Mouse (Mus musculus): ENCODE measurements around the gene Slc17a4. TPM values are rescaled to one million over a fixed set of nuclear protein-coding genes. Genes with fewer than 3 reads are reported as not detected.

The Slc17a4 gene
- 8.6 and 29.0 TPM in 2 replicates for polyA plus RNA-seq (2012; rRNA removed; ENCODE audit: low replicate concordance)

DNA sequence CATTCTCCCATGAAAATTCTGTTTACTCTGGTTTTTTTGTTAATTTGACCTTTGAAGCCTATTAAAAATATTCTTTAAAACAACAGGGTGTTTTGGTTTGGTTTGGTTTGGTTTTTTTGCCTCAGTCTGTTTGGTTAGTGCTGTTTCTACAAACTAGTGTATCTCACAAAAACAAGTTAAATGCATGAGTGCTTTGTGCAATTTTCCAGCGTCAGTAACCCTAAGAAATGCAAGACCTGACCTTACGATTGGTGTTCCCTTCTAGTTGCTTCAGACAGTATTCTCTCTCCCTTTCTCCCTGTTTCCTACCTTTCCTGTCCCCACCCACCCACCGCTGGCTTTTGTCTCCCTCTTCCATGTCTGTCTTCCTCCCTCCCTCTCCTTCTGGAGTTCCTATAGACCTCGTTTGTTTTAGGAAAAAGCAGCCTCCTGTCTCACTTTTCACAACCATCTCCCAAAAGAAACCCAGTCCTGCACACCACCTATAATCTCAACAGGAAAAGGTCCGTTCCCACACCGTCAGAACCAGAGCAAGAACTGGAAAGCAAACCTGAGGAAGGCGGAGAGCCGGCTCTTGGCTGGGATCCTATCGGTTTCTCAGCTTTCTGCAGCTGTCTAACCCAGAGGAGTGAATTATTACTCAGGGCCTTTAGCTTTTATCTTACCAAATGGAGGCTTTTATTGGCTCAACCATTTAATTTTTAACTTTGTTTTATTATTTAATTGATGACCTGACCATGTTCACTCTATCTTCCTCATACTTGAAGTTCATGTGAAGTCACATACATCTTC lies at the start of gene Slc17a4:
TSS of gene Slc17a4 (minus strand) at position 634 of the 792 bp plus-strand sequence.

DNA sequence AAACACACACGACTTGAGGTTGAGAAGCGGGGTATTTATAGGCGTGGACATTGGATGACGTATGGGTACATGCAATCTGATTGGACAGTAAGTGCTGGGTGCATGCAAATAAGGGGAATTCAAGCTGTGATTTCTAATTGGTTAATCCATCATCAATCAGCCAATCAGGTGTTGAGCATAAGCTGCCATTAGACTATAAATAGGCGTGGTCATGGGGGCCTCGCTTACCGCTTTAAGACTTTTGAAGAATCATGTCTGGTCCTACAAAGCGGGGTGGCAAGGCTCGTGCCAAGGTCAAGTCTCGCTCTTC lies 19.4 kb upstream of the Slc17a4 start, which contains the start of gene Hist1h2aa:
TSS of gene Hist1h2aa (plus strand) at position 252 of the 310 bp plus-strand sequence.

DNA sequence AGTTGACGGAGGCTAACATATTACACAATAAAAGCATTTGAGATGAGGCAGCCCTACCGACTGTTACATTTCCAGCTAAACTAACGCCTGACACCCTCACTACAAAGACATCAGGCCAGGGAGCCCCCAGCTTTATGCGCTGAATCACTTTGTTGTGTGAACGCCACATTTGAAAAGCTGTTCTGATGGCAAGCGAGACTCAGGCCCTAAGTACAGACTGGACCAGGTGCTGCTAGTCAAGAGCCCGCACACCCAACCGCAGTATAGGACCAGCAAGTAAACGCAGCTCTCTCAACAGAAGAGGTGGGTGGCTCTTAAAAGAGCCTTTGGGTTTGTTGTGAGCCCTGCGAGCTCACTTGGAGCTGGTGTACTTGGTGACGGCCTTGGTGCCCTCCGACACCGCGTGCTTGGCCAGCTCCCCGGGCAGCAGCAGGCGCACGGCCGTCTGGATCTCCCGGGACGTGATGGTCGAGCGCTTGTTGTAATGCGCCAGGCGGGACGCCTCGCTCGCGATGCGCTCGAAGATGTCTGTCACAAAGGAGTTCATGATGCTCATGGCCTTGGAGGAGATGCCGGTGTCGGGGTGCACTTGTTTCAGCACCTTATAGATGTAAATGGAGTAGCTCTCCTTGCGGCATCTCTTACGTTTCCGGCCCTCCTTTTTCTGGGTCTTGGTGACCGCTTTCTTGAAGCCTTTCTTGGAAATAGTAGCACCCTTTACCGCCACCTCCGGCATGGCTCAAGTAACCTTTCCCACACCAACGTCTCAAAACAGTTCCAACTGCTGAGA lies 18.8 kb upstream of the Slc17a4 start, which contains the start of gene Hist1h2ba:
TSS of gene Hist1h2ba (minus strand) at position 736 of the 790 bp plus-strand sequence.

DNA sequence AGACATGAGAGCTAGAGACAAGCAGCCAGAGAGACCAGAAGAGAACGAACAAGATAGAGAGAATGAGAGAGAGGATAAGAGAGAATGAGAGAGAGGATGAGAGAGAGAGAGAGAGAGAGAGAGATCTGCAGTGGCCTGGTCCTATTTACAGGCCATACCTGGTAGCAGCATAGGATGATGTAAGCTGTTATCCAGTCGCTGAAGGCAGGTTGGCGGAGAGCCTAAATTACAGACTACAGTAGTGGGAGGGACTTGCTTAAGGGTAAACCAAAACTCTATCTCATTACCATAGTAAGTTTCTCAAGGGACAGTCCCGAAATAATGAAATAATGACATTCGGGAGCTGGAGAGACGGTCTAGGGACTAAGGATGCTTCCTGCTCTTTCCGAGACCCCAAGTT lies 47.4 kb downstream of the Slc17a4 start, which contains the start of gene Slc17a1:
TSS of gene Slc17a1 (plus strand) at position 346 of the 400 bp plus-strand sequence.

Other genes starting within 250 kb of the Slc17a4 start
- 1.3 and 5.1 TPM in 2 replicates for gene Hist1h2ac, start 231.1 kb downstream of the Slc17a4 start, polyA plus RNA-seq (2012; rRNA removed; ENCODE audit: low replicate concordance)
- gene Hist1h2bc, start 230.8 kb downstream of the Slc17a4 start, polyA plus RNA-seq (2012; rRNA removed; ENCODE audit: low replicate concordance), result 151 and 487 TPM in 2 replicates
- gene Hist1h1t, start 219.2 kb downstream of the Slc17a4 start, polyA plus RNA-seq (2012; rRNA removed; ENCODE audit: low replicate concordance), result not detected in 2 replicates
- 4.4 and 18.3 TPM in 2 replicates for gene Hist1h4c, start 216.6 kb downstream of the Slc17a4 start, polyA plus RNA-seq (2012; rRNA removed; ENCODE audit: low replicate concordance)
- 5.9 and 6.9 TPM in 2 replicates for gene Hfe, start 204.2 kb downstream of the Slc17a4 start, polyA plus RNA-seq (2012; rRNA removed; ENCODE audit: low replicate concordance)
- gene Hist1h1c, start 176.2 kb downstream of the Slc17a4 start, polyA plus RNA-seq (2012; rRNA removed; ENCODE audit: low replicate concordance), result 19.5 and 49.1 TPM in 2 replicates
- gene Hist1h3c, start 169.4 kb downstream of the Slc17a4 start, polyA plus RNA-seq (2012; rRNA removed; ENCODE audit: low replicate concordance), result 35.9 and 40.8 TPM in 2 replicates
- gene Hist1h2bb, start 168.3 kb downstream of the Slc17a4 start, polyA plus RNA-seq (2012; rRNA removed; ENCODE audit: low replicate concordance), result 18.7 and 20.8 TPM in 2 replicates
- gene Hist1h2ab, start 163.9 kb downstream of the Slc17a4 start, polyA plus RNA-seq (2012; rRNA removed; ENCODE audit: low replicate concordance), result 22.8 and 64.3 TPM in 2 replicates
- gene Hist1h3b, start 162.7 kb downstream of the Slc17a4 start, polyA plus RNA-seq (2012; rRNA removed; ENCODE audit: low replicate concordance), result 30.7 and 39.7 TPM in 2 replicates
- 9.6 and 14.6 TPM in 2 replicates for gene Hist1h4b, start 158.0 kb downstream of the Slc17a4 start, polyA plus RNA-seq (2012; rRNA removed; ENCODE audit: low replicate concordance)
- gene Hist1h4a, start 153.8 kb downstream of the Slc17a4 start, polyA plus RNA-seq (2012; rRNA removed; ENCODE audit: low replicate concordance), result 6.3 and 13.5 TPM in 2 replicates
- gene Hist1h3a, start 152.6 kb downstream of the Slc17a4 start, polyA plus RNA-seq (2012; rRNA removed; ENCODE audit: low replicate concordance), result 21.3 and 31.3 TPM in 2 replicates
- 0.74 and 1.2 TPM in 2 replicates for gene Hist1h1a, start 151.3 kb downstream of the Slc17a4 start, polyA plus RNA-seq (2012; rRNA removed; ENCODE audit: low replicate concordance)
- 0.71 and 3.3 TPM in 2 replicates for gene Trim38, start 145.1 kb downstream of the Slc17a4 start, polyA plus RNA-seq (2012; rRNA removed; ENCODE audit: low replicate concordance)
- gene Slc17a2, start 108.0 kb downstream of the Slc17a4 start, polyA plus RNA-seq (2012; rRNA removed; ENCODE audit: low replicate concordance), result 0.06 TPM in 1 of 2 replicates, not detected in the other
- not detected in 2 replicates for gene Slc17a3, start 75.6 kb downstream of the Slc17a4 start, polyA plus RNA-seq (2012; rRNA removed; ENCODE audit: low replicate concordance)
- not detected in 2 replicates for gene Slc17a1, start 47.3 kb downstream of the Slc17a4 start, polyA plus RNA-seq (2012; rRNA removed; ENCODE audit: low replicate concordance)
- not detected in 2 replicates for gene Hist1h2ba, start 19.1 kb upstream of the Slc17a4 start, polyA plus RNA-seq (2012; rRNA removed; ENCODE audit: low replicate concordance)
- not detected in 2 replicates for gene Hist1h2aa, start 19.5 kb upstream of the Slc17a4 start, polyA plus RNA-seq (2012; rRNA removed; ENCODE audit: low replicate concordance)
- 1.1 and 1.2 TPM in 2 replicates for gene Scgn, start 76.2 kb upstream of the Slc17a4 start, polyA plus RNA-seq (2012; rRNA removed; ENCODE audit: low replicate concordance)

Measured in duodenum, adult 2 months (tissue).